Mouse (Mus musculus) erythroblast, embryonic 14.5 days (primary cell): Measurements from ENCODE around the gene Pi4k2b.

Experiments
- GATA1 ChIP-seq: IDR thresholded peaks from 2 replicates; pipeline ENCODE4 v1.6.1; 2012; ENCODE audit warnings: low read length, inconsistent platforms, mixed read lengths
- TAL1 ChIP-seq: IDR thresholded peaks from 3 replicates; pipeline ENCODE4 v1.6.1; 2012; ENCODE audit warnings: low read length, inconsistent platforms, mixed read lengths

DNA sequence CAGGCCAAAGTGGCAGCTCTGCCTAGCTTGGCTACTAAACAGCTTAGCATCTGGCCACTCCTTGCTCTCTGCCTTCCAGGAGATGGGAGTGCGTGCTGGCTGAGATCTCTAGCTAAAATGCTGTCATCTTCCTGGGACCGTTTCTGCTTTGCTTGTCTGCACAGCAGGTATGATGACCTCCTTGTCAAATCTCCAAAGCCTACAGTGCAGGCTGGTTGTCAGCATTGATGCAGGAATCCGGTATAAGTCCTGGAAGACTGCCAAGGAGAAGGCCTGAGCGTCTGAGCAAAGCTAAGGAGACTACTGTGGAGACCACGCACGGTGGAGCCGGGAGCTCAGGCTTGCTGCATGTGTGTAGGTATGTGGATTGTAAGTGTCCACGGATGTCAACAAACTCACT, 33.9 kb downstream of the Pi4k2b start, which contains the start of gene Zcchc4:
- no peak for TF ChIP-seq TAL1
- TF ChIP-seq GATA1 = no peak
